Mouse (Mus musculus) stomach, adult 2 months (tissue): Measurements from ENCODE around the gene Avpr2. TPM values are rescaled to one million over a fixed set of nuclear protein-coding genes. Genes with fewer than 3 reads are reported as not detected.

ENCODE experiments used
- polyA plus RNA-seq: library from polyadenylated mRNA; depleted of rRNA; stranded (reverse); fragments of >200 nt; gene quantifications from 2 replicates; pipeline ENCODE4 v1.2.3, GENCODE M21; 2012; rRNA removed

The Avpr2 gene
- polyA plus RNA-seq, result not detected in 2 replicates

GRCm38 (mm10) chrX:73891551-73892152, at the start of gene Avpr2:
Gene Avpr2 (plus strand): TSS chrX:73892102.

GRCm38 (mm10) chrX:73895719-73896118, 3.8 kb downstream of the Avpr2 start, which contains the start of gene L1cam:
Gene L1cam (minus strand): TSS chrX:73896105.

GRCm38 (mm10) chrX:73921823-73922549, 30.1 kb downstream of the Avpr2 start, which contains the start of the genes Arhgap4 and Naa10:
Gene Arhgap4 (minus strand): TSS chrX:73921870.
Gene Naa10 (minus strand): TSS chrX:73921944.

GRCm38 (mm10) chrX:73930402-73931062, 38.6 kb downstream of the Avpr2 start, which contains the start of gene Renbp:
Gene Renbp (minus strand): TSS chrX:73930850.

Other genes starting within 250 kb of the Avpr2 start
- gene Pnck, start 232.0 kb upstream of the Avpr2 start, polyA plus RNA-seq, result 11.4 and 14.7 TPM in 2 replicates
- 39.7 and 46.3 TPM in 2 replicates for gene Slc6a8, start 219.0 kb upstream of the Avpr2 start, polyA plus RNA-seq
- gene Bcap31, start 175.9 kb upstream of the Avpr2 start, polyA plus RNA-seq, result 10.6 and 15.5 TPM in 2 replicates
- gene Abcd1, start 175.5 kb upstream of the Avpr2 start, polyA plus RNA-seq, result 6.8 and 7.9 TPM in 2 replicates
- gene Plxnb3, start 135.0 kb upstream of the Avpr2 start, polyA plus RNA-seq, result 0.62 and 1.2 TPM in 2 replicates
- gene Srpk3, start 117.7 kb upstream of the Avpr2 start, polyA plus RNA-seq, result 4.5 and 7.2 TPM in 2 replicates
- 58.7 and 79.3 TPM in 2 replicates for gene Idh3g, start 105.2 kb upstream of the Avpr2 start, polyA plus RNA-seq
- 200 and 291 TPM in 2 replicates for gene Ssr4, start 105.1 kb upstream of the Avpr2 start, polyA plus RNA-seq
- 1.1 and 1.2 TPM in 2 replicates for gene Pdzd4, start 67.1 kb upstream of the Avpr2 start, polyA plus RNA-seq
- gene L1cam, start 4.0 kb downstream of the Avpr2 start, polyA plus RNA-seq, result 3.9 and 7.1 TPM in 2 replicates
- gene Arhgap4, start 29.8 kb downstream of the Avpr2 start, polyA plus RNA-seq, result 5.4 and 6.4 TPM in 2 replicates
- gene Naa10, start 29.8 kb downstream of the Avpr2 start, polyA plus RNA-seq, result 23.5 and 31.0 TPM in 2 replicates
- gene Renbp, start 38.7 kb downstream of the Avpr2 start, polyA plus RNA-seq, result 1.8 and 2.2 TPM in 2 replicates
- gene Hcfc1, start 74.3 kb downstream of the Avpr2 start, polyA plus RNA-seq, result 33.9 and 36.4 TPM in 2 replicates
- 84.8 and 95.6 TPM in 2 replicates for gene Irak1, start 131.8 kb downstream of the Avpr2 start, polyA plus RNA-seq
- gene Opn1mw, start 235.4 kb downstream of the Avpr2 start, polyA plus RNA-seq, result not detected in 2 replicates
- 1.00 and 1.5 TPM in 2 replicates for gene Mecp2, start 243.3 kb downstream of the Avpr2 start, polyA plus RNA-seq